In genomic region chr7:45129776-45130512, GRCm38 (mm10) we compare ENCODE assay signal across 8 mouse cellular contexts. TPM values are rescaled to one million over a fixed set of nuclear protein-coding genes. Genes with fewer than 3 reads are reported as not detected.
DNase-seq lines count a peak whose midpoint lies in the region; ATAC-seq and TF ChIP-seq lines count a peak whose summit lies in the region.

No protein-coding gene starts in this region.

- 65% methylated on average over 15 of the region's 15 CpGs for WGBS in heart, embryonic 15.5 days
- WGBS in bone marrow, adult 2 months = 69% methylated on average over 15 of the region's 15 CpGs
- 44% methylated on average over 15 of the region's 15 CpGs for WGBS in hindbrain, embryonic 11.5 days
- WGBS in midbrain, embryonic 11.5 days = 52% methylated on average over 15 of the region's 15 CpGs

- no peak for DNase-seq in heart, postnatal 25 days (ENCODE audit: low spot score)
- no peak for DNase-seq in hindbrain, embryonic 11.5 days (ENCODE audit: low spot score)
- peak; percentile 89 for DNase-seq in midbrain, embryonic 11.5 days (ENCODE audit: low spot score, missing footprints)
- no peak for DNase-seq in ovary, postnatal 36 days (ENCODE audit: low spot score)

- H3K4me2 ChIP-seq in heart, embryonic 15.5 days = peak overlapping the region; percentile 71
- H3K4me2 ChIP-seq in hindbrain, embryonic 11.5 days (replicated peaks; ENCODE audit: low read depth, low read length) = peak overlapping the region; percentile 45
- peak overlapping the region; percentile 59 for H3K4me2 ChIP-seq in midbrain, embryonic 11.5 days

- TF ChIP-seq POLR2A in bone marrow, adult 2 months (IDR thresholded peaks at IDR 0.05; ENCODE audit: borderline replicate concordance, control insufficient read depth, low read depth, low read length) = no peak

- ATAC-seq in heart, embryonic 15.5 days (replicated peaks; ENCODE audit: insufficient number of reproducible peaks, insufficient read depth, low FRiP score, low read depth) = no peak
- ATAC-seq in hindbrain, embryonic 11.5 days (ENCODE audit: low FRiP score) = no peak
- ATAC-seq in midbrain, embryonic 11.5 days (ENCODE audit: low FRiP score) = no peak
- ATAC-seq in inflammation-experienced regulatory T-cells, adult 6 months = no peak
- no peak for ATAC-seq in erythroid progenitor cell, adult 5-6 weeks (replicated peaks; ENCODE audit: low FRiP score, poor library complexity, severe bottlenecking)

- no peak for TF ChIP-seq CTCF in bone marrow, adult 2 months (IDR thresholded peaks at IDR 0.05; ENCODE audit: control insufficient read depth, insufficient read depth, low read length)

- no peaks in the 10 kb centered on the region for H3K27me3 ChIP-seq in heart, embryonic 15.5 days
- H3K27me3 ChIP-seq in hindbrain, embryonic 11.5 days (ENCODE audit: control insufficient read depth, insufficient read depth, low read length) = no peaks in the 10 kb centered on the region
- H3K27me3 ChIP-seq in midbrain, embryonic 11.5 days (ENCODE audit: control insufficient read depth, insufficient read depth, low read length) = peaks cover under 1% of the 10 kb centered on the region; the same call in 1 of the 2 replicates

- peaks cover 26% of the 10 kb centered on the region for H3K36me3 ChIP-seq in heart, embryonic 15.5 days
- H3K36me3 ChIP-seq in hindbrain, embryonic 11.5 days (ENCODE audit: control insufficient read depth, insufficient read depth, low read length) = peaks cover 21% of the 10 kb centered on the region
- peaks cover 25% of the 10 kb centered on the region for H3K36me3 ChIP-seq in midbrain, embryonic 11.5 days (ENCODE audit: control insufficient read depth, insufficient read depth, low read length)

- peak overlapping the region; percentile 70 for H3K9ac ChIP-seq in heart, embryonic 15.5 days
- H3K9ac ChIP-seq in hindbrain, embryonic 11.5 days (ENCODE audit: low read depth, low read length) = peak overlapping the region; percentile 70
- peak overlapping the region; percentile 83 for H3K9ac ChIP-seq in midbrain, embryonic 11.5 days (ENCODE audit: low read length)

- intact Hi-C loops in heart, postnatal 25 days (cut with DNase I) = loop anchor here (5.0 kb wide), 1 partner anchor 143 kb away; the partner anchor contains the start of gene Prmt1

- H3K27ac ChIP-seq in heart, embryonic 15.5 days = peak overlapping the region; percentile 90
- no peak overlapping the region; the same call in 1 of the 2 replicates for H3K27ac ChIP-seq in bone marrow, adult 2 months (ENCODE audit: control insufficient read depth, insufficient read depth, low read depth, low read length, poor library complexity)
- peak overlapping the region; percentile 93 for H3K27ac ChIP-seq in hindbrain, embryonic 11.5 days (ENCODE audit: low read depth, low read length)
- H3K27ac ChIP-seq in midbrain, embryonic 11.5 days (ENCODE audit: low read depth, low read length) = peak overlapping the region; percentile 83

- H3K4me3 ChIP-seq in heart, embryonic 15.5 days = peak overlapping the region; percentile 58
- H3K4me3 ChIP-seq in bone marrow, adult 2 months (replicated peaks; ENCODE audit: control insufficient read depth, low read depth, low read length) = peak overlapping the region; percentile 9
- H3K4me3 ChIP-seq in hindbrain, embryonic 11.5 days (ENCODE audit: low read depth, low read length) = peak overlapping the region; percentile 38
- peak overlapping the region; percentile 96 for H3K4me3 ChIP-seq in midbrain, embryonic 11.5 days (ENCODE audit: low read depth, low read length)

- no peaks in the 10 kb centered on the region for H3K9me3 ChIP-seq in heart, embryonic 15.5 days (replicated peaks)
- no peaks in the 10 kb centered on the region for H3K9me3 ChIP-seq in hindbrain, embryonic 11.5 days (ENCODE audit: control insufficient read depth, low read length)
- no peaks in the 10 kb centered on the region for H3K9me3 ChIP-seq in midbrain, embryonic 11.5 days (ENCODE audit: control insufficient read depth, low read length)

- H3K4me1 ChIP-seq in heart, embryonic 15.5 days (replicated peaks) = peaks cover 45% of the 10 kb centered on the region
- peaks cover 3% of the 10 kb centered on the region; the same call in 1 of the 2 replicates for H3K4me1 ChIP-seq in bone marrow, adult 2 months (ENCODE audit: control insufficient read depth, insufficient read depth, low read length)
- peaks cover 8% of the 10 kb centered on the region for H3K4me1 ChIP-seq in hindbrain, embryonic 11.5 days (replicated peaks; ENCODE audit: control insufficient read depth, insufficient read depth, low read length)
- H3K4me1 ChIP-seq in midbrain, embryonic 11.5 days (ENCODE audit: control insufficient read depth, insufficient read depth, low read length) = peaks cover 24% of the 10 kb centered on the region

RNA-seq across cellular contexts. Expression of gene Rpl13a, which starts 1.4 kb away (rescaled TPM):
- 697 and 762 TPM in 2 replicates for polyA plus RNA-seq in heart, embryonic 15.5 days (2015; fragmentation: Nextera tagmentation; extraction: Ambion mirVana)
- total RNA-seq in heart, postnatal 25 days (2021) = 100 to 1,000 TPM; 613 to 620 TPM
- polyA plus RNA-seq in bone marrow, adult 2 months (2011; ENCODE audit: insufficient read depth, insufficient read length, low replicate concordance, missing spikeins) = 2,527 and 4,441 TPM in 2 replicates
- polyA plus RNA-seq in hindbrain, embryonic 11.5 days (2014; fragmentation: Nextera tagmentation; extraction: Ambion mirVana) = 1,145 and 1,168 TPM in 2 replicates
- 1,212 and 1,290 TPM in 2 replicates for polyA plus RNA-seq in midbrain, embryonic 11.5 days (2014; fragmentation: Nextera tagmentation; extraction: Ambion mirVana)
- polyA plus RNA-seq in inflammation-experienced regulatory T-cells, adult 6 months (2017; shearing (Covaris generic)) = 1,000 to 10,000 TPM; 6,216 to 8,178 (median 7,568) TPM
- total RNA-seq in erythroid progenitor cell, adult 5-6 weeks (2015; ENCODE audit: low replicate concordance) = 918 and 1,040 TPM in 2 replicates
- total RNA-seq in erythroid progenitor cell, adult 5-6 weeks (2017; ENCODE audit: low replicate concordance) = 765 and 800 TPM in 2 replicates

RNA-seq across cellular contexts. Expression of gene Rps11, which starts 5.7 kb away (rescaled TPM):
- polyA plus RNA-seq in heart, embryonic 15.5 days (2015; fragmentation: Nextera tagmentation; extraction: Ambion mirVana) = 794 and 808 TPM in 2 replicates
- total RNA-seq in heart, postnatal 25 days (2021) = 100 to 1,000 TPM; 517 to 569 TPM
- polyA plus RNA-seq in bone marrow, adult 2 months (2011; ENCODE audit: insufficient read depth, insufficient read length, low replicate concordance, missing spikeins) = 982 and 1,240 TPM in 2 replicates
- polyA plus RNA-seq in hindbrain, embryonic 11.5 days (2014; fragmentation: Nextera tagmentation; extraction: Ambion mirVana) = 1,346 and 1,389 TPM in 2 replicates
- polyA plus RNA-seq in midbrain, embryonic 11.5 days (2014; fragmentation: Nextera tagmentation; extraction: Ambion mirVana) = 1,376 and 1,392 TPM in 2 replicates
- 1,000 to 10,000 TPM; 3,557 to 4,924 (median 4,468) TPM for polyA plus RNA-seq in inflammation-experienced regulatory T-cells, adult 6 months (2017; shearing (Covaris generic))
- 694 and 736 TPM in 2 replicates for total RNA-seq in erythroid progenitor cell, adult 5-6 weeks (2015; ENCODE audit: low replicate concordance)
- total RNA-seq in erythroid progenitor cell, adult 5-6 weeks (2017; ENCODE audit: low replicate concordance) = 189 and 313 TPM in 2 replicates

RNA-seq across cellular contexts. Expression of gene Gm45713, which starts 6.1 kb away (rescaled TPM):
- polyA plus RNA-seq in heart, embryonic 15.5 days (2015; fragmentation: Nextera tagmentation; extraction: Ambion mirVana) = 0.22 TPM in 1 of 2 replicates, not detected in the other
- not detected for total RNA-seq in heart, postnatal 25 days (2021)
- polyA plus RNA-seq in bone marrow, adult 2 months (2011; ENCODE audit: insufficient read depth, insufficient read length, low replicate concordance, missing spikeins) = not detected in 2 replicates
- 0.47 TPM in 1 of 2 replicates, not detected in the other for polyA plus RNA-seq in hindbrain, embryonic 11.5 days (2014; fragmentation: Nextera tagmentation; extraction: Ambion mirVana)
- 0.17 and 0.60 TPM in 2 replicates for polyA plus RNA-seq in midbrain, embryonic 11.5 days (2014; fragmentation: Nextera tagmentation; extraction: Ambion mirVana)
- polyA plus RNA-seq in inflammation-experienced regulatory T-cells, adult 6 months (2017; shearing (Covaris generic)) = 1 to 10 TPM; 1.4 to 2.4 (median 1.6) TPM
- not detected in 2 replicates for total RNA-seq in erythroid progenitor cell, adult 5-6 weeks (2015; ENCODE audit: low replicate concordance)
- total RNA-seq in erythroid progenitor cell, adult 5-6 weeks (2017; ENCODE audit: low replicate concordance) = 0.98 and 2.3 TPM in 2 replicates

RNA-seq across cellular contexts. Expression of gene Flt3l, which starts 6.3 kb away (rescaled TPM):
- 1.5 and 2.2 TPM in 2 replicates for polyA plus RNA-seq in heart, embryonic 15.5 days (2015; fragmentation: Nextera tagmentation; extraction: Ambion mirVana)
- 10 to 100 TPM in 1 of 2 experiments, 1 to 10 TPM in 1; 5.3 to 15.0 TPM for total RNA-seq in heart, postnatal 25 days (2021)
- 32.5 and 85.0 TPM in 2 replicates for polyA plus RNA-seq in bone marrow, adult 2 months (2011; ENCODE audit: insufficient read depth, insufficient read length, low replicate concordance, missing spikeins)
- polyA plus RNA-seq in hindbrain, embryonic 11.5 days (2014; fragmentation: Nextera tagmentation; extraction: Ambion mirVana) = 1.5 and 1.6 TPM in 2 replicates
- 0.40 and 0.97 TPM in 2 replicates for polyA plus RNA-seq in midbrain, embryonic 11.5 days (2014; fragmentation: Nextera tagmentation; extraction: Ambion mirVana)
- 100 to 1,000 TPM in 1 of 3 experiments, 10 to 100 TPM in 2; 70.2 to 108 (median 97.6) TPM for polyA plus RNA-seq in inflammation-experienced regulatory T-cells, adult 6 months (2017; shearing (Covaris generic))
- 3.6 and 17.2 TPM in 2 replicates for total RNA-seq in erythroid progenitor cell, adult 5-6 weeks (2015; ENCODE audit: low replicate concordance)
- 0.23 and 4.5 TPM in 2 replicates for total RNA-seq in erythroid progenitor cell, adult 5-6 weeks (2017; ENCODE audit: low replicate concordance)

RNA-seq across cellular contexts. Expression of gene Pih1d1, which starts 24.2 kb away (rescaled TPM):
- 76.5 and 77.3 TPM in 2 replicates for polyA plus RNA-seq in heart, embryonic 15.5 days (2015; fragmentation: Nextera tagmentation; extraction: Ambion mirVana)
- total RNA-seq in heart, postnatal 25 days (2021) = 10 to 100 TPM; 29.7 to 30.9 TPM
- 39.2 and 92.4 TPM in 2 replicates for polyA plus RNA-seq in bone marrow, adult 2 months (2011; ENCODE audit: insufficient read depth, insufficient read length, low replicate concordance, missing spikeins)
- 105 TPM in 2 replicates for polyA plus RNA-seq in hindbrain, embryonic 11.5 days (2014; fragmentation: Nextera tagmentation; extraction: Ambion mirVana)
- polyA plus RNA-seq in midbrain, embryonic 11.5 days (2014; fragmentation: Nextera tagmentation; extraction: Ambion mirVana) = 104 and 105 TPM in 2 replicates
- polyA plus RNA-seq in inflammation-experienced regulatory T-cells, adult 6 months (2017; shearing (Covaris generic)) = 10 to 100 TPM; 42.9 to 50.6 (median 50.5) TPM
- 58.7 and 96.4 TPM in 2 replicates for total RNA-seq in erythroid progenitor cell, adult 5-6 weeks (2015; ENCODE audit: low replicate concordance)
- total RNA-seq in erythroid progenitor cell, adult 5-6 weeks (2017; ENCODE audit: low replicate concordance) = 6.8 and 8.7 TPM in 2 replicates

Comparison
In these comparisons a context has a peak if more than half of its experiments do, and no peak if none do; other contexts are left out.
1. H3K4me3 ChIP-seq: peak in every context shown above with its lines; median percentile 96 in midbrain, embryonic 11.5 days; 58 in heart, embryonic 15.5 days; 38 in hindbrain, embryonic 11.5 days; 9 in bone marrow, adult 2 months.